Mouse (Mus musculus) urinary bladder, postnatal 36 days (tissue): ENCODE measurements around the gene 1110008L16Rik.
"Not testable (repeated sequence)": the region's sequence is repeated elsewhere in the genome, so short reads cannot be mapped to it uniquely, and the experiment has no call there.

Source experiments
- DNase-seq, 2 experiments: peaks; one replicate each; pipeline ENCODE4 v3.0.0; 2022; ENCODE audit warnings: low spot score in 2 of 2, mixed read lengths in 1 of 2

1110008L16Rik gene

DNA sequence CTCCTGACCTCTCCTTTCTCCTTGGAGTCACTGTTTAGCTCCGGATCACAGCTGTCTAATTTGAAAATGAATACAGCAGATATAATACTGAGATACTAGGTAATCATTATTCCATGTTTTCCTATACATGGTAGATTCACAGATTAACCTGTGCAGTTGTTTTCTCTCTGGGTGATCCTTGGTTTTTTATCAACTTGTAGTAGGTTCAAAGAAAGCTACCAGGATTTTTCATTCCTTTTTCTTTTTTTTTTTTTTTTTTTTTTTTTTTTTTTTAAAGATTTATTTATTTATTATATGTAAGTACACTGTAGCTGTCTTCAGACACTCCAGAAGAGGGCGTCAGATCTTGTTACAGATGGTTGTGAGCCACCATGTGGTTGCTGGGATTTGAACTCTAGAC is 39.1 kb downstream of the 1110008L16Rik start:
- not testable (repeated sequence) for DNase-seq

DNA sequence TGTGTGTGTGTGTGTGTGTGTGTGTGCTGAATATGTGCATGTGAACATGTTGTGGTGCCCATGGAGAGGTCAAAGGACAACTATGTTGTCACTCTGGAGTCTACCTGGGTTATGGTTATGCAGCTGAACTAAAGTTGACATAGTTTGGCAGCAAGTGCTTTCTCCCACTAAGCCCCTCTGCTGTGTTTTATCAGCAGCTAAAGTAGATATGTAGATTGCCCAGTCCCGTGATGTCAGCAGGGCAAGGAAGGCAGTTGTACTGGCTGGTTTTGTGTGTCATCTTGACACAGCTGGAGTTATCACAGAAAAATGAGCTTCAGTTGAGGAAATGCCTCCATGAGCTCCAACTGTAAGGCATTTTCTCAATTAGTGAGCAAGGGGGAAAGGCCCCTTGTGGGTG is 43.7 kb downstream of the 1110008L16Rik start:
- not testable (repeated sequence) for DNase-seq

DNA sequence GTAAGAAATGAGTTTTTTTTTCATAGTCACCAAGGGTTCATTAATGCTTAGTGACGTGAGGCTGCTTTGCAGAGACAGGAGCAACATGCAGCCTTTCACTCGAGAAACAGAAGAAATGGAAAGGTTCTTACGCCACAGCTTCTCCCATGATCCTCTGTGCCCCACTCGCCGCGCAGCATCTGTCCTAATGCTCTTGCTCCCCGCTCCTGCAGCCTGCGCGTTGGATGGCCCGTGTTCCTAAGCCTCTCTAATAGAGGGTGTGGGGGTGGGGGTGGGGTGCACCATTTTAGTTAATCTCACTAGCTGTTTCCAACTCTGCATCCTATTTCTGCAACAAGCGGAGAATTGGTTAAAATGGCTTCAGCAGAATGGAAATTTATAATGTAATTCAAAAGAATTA is 44.6 kb downstream of the 1110008L16Rik start:
- no peak for DNase-seq

DNA sequence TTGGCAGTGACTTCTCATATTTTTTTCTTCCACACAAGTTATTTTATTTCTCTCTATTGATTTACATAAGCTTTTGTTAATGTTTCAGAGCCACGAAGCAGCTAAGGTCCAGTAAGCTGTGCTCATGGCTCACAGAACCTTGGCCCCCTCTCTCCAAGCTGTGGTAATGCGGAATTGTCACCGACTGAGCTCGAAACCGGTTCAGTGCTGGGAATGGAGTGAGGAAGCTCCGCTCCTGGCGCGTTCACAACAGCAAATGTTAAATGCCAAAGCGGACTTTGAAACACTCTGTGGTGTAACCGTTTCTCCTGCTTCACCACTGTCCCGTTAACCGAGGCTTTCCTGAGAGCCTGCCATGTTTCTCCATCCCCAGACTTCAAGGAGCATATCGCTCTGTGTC is 45.2 kb downstream of the 1110008L16Rik start:
- DNase-seq = no peak

DNA sequence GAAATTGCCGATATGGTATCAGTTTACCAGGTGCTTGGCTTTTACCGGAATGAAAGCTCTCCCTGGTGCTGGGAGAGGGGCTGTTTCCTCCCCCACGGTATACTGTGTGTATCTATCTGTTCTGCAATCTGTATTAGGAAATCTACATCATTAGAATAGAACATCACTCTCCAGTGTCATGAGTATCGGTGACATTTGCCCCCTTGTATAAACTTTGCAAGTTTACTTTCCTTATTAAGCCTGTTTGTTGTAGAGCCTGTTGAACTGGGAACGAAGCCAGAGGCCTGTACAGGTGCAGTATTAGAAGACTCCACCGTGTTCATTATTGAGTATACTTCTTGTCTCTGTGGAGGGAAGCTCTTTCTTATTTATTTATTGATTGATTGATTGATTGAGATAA is 54.0 kb downstream of the 1110008L16Rik start:
- peak; percentile 20 to 24 for DNase-seq

DNA sequence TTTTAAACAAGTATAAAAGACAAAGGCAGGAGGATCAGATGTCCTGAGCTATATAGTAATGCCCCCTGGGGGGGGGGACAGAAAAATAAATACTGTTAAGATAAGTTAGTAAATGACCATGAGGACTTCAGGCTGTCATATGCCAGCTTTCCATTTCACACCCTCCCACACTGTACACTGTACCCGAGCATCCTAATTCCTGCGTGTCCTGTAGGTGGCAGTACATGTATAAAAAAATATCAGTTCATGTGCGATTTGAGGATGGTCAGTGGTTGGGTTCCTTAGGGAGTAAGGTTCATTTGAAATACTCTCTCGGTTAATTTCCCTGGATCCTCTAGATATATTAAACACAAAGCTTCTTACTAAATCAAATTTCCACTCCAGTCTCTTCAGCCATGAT is 55.5 kb downstream of the 1110008L16Rik start:
- DNase-seq = no peak

DNA sequence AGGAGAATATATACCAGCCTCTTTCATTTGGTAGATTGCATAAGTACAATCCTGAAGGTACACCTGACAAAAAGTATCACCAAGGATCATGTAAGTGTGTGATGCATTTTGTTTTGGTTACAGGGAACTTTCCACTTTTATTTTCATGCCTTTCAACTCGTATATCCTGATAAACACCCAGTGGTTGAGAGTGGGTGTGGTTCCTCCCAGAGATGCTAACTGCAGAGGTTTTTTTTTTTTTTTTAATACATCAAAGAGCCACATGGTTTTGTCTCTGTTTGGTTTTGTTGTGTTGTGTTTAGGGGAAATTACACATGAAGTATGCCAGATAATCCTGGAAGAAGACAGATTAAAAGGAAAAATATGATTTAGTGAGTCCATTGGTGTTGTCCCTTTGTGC is 57.9 kb downstream of the 1110008L16Rik start:
- DNase-seq = no peak

DNA sequence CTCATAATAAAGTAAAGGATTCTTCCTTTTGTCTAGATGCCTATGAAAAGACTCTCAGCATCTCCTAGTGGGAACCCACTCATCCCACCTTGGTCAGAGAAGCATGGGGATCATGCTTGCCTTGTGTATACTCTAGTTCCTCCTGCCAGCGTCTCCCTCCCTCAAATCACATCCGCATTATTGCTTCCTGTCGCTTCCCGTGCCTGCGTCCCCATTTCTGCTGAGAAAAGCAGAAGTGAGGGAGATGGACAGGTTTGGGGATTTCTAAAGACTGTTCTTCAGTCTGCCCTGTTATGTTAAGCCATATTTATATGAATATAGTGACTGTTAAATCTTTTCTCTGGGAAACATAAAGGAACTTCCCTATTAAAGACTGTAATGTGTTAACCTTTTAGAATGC is 61.6 kb downstream of the 1110008L16Rik start:
- no peak for DNase-seq

DNA sequence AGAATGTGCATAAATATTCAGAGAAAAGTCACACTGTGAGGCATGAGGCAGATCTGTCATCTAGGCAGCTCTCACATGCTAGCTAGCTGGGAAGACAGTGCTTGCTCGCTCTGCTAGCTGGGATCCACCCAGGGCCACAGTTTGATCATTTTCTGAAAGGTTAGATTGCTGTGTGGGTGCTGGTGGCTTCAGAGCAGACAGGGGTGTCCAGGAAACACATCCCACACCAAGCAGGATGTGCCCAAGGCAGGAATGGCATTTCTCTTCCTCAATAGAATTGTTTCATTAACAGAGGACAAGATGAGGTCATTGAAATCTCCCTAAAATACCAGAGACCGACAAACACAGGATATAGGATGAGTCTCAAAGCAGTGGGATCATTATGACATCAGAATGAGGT is 65.7 kb downstream of the 1110008L16Rik start:
- no peak for DNase-seq

DNA sequence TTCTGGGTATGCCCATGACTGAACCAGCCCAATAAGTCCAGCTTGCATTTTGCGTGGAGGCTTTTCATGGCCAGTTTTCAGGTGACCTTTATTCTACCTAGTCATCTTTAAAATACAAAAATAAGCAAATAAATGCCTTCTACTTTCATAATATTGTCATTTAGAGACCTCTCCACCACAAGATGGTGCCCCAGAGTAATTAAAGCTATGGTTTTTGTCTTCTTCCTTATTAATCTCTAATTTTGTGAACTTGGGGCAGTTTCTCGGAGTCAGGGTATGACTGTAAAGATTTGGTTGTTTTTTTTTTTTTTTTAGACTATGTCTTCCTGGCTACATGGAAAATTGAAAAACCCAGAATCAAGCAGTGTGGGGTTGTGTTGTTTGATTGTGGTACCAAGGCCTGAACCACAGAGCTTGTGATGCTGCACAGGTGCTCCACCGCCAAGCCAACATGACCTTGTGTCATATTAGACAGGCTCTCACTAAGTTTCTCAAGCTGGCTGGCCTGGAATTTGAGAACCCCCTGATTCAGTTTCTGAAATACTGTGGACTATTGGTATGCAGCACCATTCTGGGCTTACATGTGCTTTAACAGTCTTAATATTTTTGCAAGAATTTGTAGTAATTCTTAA is 73.2 kb downstream of the 1110008L16Rik start:
- DNase-seq = no peak

DNA sequence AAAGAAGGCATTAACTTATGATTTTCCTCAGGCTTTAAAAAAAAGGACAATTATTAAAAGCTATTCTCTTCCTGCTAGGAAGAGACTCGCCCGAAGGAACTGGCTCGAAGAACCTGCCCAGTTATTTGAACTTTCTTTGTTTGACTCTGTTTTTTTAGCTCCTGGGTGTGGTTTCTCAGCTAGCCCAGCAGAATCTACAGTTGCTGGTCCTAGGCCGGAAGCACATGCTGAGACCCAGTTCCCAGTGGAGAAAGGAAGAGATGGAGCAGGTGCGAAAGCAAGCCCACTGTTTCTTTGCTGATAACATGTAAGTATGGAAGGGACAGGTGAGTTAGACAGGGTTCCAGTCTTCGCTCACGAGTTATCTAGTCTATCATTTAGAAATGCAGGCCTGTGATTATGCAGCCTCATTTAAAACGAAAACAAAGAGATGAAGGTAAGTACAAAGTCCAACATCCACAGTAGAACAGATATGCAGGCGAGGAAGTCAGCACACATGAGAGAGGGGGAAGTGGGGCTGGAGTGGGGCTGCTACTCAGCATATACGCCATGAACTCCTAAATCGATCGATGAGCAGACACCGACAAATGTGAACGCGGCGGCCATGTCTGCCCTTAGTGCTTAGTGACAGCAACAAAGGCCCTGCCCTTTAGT is 77.7 kb downstream of the 1110008L16Rik start:
- DNase-seq = no peak

DNA sequence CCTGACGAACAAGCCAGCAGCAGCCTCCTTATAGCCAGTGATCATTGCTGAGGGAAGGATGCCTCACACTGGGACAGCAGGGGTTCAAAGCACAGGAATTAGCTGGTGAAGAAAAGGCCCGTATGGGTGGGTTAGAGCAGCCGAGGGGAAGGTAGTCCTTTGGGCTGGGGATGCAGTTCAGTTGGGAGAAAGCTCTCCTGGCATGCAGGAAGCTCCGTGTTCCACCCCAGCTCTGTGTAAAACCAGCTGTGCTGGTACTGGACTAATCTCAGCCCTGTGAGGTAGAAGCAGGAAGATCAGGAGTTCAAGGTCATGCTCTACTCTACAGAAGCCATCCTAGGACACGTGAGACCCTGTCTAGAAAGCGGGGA is 78.2 kb downstream of the 1110008L16Rik start:
- no peak for DNase-seq

DNA sequence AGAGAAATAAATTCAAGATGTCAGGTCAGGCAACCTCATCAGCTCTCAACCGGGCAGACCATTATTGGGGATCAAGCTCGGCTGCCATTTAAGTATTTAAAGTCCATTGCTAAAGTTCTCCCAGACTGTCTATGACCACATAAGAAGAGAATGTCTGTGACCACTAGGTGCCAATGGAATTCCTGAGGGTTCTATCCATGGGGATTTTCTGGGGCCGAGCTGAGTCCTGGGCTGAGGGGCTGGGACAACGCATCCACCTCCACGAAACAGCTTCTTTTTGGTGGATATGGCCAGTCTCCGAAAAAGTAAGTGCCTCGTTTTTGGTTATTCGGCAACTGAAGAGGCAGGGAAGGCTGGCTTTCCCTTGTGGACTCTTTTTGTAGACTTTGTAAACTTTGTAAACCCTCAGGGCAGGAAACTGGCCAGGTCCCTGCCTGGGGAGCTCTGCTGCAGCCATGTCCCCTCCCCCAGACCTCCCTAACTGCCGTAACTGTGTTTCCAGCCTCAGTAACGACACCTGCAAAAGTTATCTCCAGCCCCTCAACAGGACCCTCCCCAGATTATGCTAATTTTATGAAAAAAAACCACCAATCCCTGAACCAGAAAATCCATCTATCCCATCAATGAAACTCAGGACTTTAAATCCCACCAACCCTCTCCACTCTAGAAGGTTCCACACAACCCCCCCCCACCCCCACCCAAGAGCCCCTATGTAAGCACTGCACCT is 84.8 kb downstream of the 1110008L16Rik start, which contains the start of gene Psma6:
Psma6 (plus strand) TSS at position 200 of the 727 bp plus-strand sequence.
- no peak for DNase-seq

DNA sequence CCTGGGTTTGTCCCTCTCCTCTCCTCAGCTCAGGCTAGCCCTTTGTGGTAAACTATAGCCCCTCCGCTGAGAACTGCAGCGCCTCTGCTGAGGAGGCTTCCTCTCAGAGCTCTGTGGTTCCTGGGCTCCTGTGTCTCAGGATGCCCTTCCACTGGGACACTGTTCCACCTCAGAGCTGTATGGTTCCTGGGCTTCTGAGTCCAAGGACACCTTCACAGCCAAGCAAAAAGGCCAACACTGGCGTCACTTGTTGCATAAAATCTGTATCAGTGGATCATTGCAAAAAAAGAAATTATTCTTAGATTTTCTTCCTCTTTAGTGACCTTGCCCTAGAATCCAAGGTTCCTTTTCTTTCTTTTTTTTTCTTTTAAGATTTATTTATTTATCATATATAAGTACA is 85.4 kb downstream of the 1110008L16Rik start:
- DNase-seq = no peak

DNA sequence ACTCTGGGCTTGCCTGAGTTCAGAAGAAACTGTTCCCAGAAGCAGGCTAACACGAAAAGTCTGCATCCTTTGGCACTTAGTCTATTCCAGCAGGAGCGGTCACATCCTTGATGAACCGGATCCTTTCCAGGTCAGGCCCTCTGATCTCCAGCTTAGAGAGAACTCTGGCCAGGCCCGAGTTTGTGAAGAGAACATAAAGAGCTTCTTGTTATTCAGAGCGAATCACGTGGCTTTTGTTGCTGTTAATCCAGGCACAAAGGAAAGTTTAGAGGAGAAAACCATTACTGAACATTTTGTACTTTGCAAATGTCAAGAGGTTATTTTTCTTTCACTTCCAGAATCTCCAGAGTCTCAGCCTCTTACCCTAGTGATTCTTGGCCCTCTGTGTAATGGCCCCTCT is 86.6 kb downstream of the 1110008L16Rik start:
- DNase-seq = peak in 1 of 2 experiments; percentile 34

DNA sequence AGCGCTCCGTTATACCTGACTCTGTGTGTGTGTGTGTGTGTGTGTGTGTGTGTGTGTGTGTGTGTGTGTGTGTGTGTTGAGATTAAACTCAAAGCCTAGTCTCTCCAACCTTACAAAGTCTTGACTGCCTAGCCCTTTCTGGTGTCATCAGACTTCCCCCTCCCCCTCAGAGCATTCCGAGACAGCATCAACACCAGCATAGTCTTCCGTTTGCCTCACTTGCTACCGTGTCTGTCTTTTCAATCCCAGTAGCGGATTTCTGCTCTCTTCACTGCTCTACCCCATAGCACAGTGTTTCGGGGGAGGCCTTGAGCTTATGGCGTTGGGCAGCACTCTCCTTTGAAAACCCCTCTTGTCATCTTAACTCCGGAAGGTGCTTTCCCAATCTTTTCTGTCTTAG is 87.1 kb downstream of the 1110008L16Rik start:
- DNase-seq = no peak

DNA sequence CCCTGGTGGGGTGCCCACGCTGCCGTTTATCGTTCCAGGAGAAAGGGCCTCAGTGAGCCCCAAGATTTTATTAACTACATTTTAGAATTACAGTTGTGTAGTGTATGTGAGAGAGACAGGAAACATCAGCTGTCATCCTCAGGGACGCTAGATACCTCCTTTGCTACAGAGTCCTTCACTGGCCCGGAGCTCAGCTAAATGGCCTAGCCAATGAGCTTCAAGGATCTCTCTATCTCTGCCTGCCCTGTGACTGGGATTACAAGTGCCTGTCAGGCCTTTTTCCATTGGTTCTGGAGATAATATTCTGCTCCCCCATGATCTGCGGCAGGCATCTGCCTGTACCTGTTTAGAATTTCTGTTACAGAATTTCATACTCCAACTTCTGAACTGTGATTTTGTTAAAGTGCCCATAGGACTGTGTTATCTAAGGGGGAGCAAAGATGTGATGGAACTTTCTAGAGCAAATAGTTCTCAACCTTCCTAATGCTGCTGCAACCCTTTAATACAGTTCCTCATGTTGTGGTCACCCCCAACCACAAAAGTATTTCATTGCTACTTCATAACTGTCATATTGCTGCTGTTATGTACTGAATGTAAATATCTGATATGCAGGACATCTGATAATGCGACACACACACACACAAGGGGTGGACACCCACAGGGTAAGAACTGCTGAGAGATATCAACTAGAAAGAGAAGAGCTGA is 87.9 kb downstream of the 1110008L16Rik start:
- no peak for DNase-seq

DNA sequence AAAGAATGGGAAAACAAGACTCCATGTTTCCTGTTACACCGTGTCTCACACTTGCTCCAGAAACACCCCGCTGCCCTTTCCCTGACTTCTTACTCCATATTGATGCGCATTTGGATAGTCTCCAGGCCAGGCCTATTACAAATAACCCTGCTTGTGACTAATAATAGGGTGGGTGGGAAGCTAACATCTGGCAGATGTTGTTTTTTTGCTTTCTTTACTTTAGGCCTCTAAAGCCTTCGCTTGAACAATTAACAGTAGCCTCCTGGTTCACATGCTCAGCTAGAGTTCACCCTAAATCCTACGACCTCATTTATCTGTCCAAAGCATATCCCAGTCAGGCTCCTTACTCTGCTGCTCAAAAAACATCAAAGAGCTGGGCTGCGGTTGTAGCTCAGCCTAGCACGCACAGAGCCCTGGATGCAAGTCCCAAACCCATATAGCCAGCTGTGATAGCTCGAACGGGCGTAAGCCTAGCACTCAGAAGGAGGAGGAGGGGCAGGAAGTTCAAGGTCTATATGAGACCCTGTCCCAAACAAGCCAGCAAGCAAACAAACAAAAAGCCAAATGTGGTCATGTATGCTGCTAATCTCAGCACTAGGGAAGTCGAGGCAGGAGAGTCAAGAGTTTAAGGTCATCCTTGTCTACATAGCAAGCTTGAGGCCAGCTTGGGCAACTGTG is 88.5 kb downstream of the 1110008L16Rik start:
- peak in 1 of 2 experiments; percentile 59 for DNase-seq

DNA sequence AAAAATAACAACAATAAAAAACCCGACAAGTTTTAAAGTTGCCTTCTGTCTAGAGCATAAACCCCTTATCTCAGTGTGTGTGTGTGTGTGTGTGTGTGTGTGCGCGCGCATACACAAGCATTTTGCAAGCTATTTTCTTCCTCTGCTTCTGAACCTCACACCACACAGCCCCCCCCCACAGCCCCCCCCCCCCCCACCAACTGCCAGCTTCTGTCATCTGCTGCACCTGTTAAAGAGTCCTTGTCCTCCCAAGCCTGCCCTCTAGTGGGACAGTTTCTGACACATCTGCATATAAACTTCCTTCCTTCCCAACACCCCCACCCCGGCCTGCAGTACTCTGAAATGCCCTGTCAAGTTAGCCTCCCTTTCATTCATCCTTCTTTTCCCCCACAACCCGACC is 89.1 kb downstream of the 1110008L16Rik start:
- peak in 1 of 2 experiments; percentile 30 for DNase-seq

DNA sequence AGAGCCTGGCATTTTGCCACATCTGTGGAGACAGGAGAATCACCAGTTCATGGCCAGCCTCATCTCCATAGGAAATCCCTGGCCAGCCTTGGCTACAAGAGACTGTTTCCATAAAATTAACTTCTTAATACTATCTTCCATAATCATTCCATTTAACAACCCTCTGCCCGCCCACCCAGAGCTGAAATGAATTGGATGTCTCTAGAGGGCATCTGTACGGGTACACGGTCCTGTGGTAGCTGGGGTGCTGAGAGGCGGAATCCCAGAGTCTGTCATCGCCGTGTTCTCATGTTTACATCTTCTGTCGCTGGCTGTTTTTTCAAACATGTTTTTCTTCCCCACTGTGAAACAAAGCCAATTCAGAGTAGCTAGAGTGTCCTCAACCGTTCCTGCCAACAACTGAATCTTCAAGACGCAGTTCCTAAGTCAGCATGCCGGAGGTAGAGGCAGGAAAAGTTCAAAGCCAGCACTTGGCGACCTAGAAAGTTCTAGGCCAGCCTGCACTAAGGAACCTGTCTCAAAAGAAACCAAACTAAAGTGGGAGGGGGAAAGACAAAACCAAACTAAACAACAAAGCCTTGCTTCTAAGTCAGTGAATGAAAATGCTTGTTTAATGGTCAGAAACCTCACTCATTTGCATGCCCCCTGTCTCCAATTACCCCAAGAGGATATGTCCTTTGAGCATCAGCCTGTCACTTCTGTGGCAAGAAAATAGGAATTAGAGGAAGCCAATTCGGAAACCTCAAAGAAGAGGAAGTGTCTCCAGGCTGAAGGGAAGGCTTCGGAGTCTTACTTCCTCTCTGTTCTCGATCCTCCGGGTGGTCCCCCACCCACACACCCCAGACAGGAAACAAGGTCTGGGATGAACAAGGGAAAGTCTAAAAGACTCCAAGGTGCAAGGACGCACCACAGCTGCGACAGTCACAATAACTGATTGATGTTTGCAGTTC is 90.0 kb downstream of the 1110008L16Rik start:
- no peak for DNase-seq

DNA sequence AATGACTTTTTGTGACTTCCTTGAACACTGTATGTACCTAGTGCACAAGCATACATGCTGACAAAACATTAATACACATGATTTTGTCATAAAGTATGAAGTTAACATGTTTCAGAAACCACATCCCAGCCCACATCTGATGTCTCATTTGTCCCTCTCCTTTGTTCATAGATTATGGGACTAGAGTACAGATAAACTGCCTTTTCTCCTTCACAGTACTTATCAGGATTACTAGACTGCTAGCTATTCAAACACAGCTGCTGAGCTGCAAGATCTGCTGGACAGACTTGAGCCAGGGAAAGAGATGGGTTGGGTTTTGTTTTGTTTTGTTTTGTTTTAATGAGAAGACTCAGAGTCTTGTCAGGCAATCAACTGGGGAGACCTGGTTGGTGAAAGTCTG is 92.7 kb downstream of the 1110008L16Rik start:
- DNase-seq = no peak
